Mouse (Mus musculus) cerebellum, adult 11-12 months (tissue): ENCODE data around the gene Tmem87b.

Experiments used
- DNase-seq: peaks from one replicate; pipeline ENCODE4 v3.0.0; 2022

Tmem87b gene

DNA sequence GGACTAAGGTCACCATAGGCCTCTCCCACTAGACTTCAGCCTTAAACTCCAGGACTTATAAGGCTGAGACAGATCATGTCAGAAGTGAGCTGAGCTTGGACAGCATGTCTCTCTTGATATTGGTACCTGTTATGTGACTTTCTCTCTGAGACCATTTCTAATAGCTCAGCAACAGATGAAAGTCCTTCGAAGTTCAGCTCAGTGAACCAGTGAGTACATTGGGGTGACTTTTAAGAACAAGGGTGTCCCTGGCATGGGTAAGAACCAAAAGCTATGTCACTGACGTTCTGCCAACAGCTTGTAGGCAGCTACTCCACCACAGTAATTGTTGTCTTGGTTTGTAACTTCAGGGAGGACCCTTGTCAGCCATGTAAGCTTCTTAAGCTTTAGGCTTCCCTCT, 2.7 kb downstream of the Tmem87b start:
- DNase-seq = no peak

DNA sequence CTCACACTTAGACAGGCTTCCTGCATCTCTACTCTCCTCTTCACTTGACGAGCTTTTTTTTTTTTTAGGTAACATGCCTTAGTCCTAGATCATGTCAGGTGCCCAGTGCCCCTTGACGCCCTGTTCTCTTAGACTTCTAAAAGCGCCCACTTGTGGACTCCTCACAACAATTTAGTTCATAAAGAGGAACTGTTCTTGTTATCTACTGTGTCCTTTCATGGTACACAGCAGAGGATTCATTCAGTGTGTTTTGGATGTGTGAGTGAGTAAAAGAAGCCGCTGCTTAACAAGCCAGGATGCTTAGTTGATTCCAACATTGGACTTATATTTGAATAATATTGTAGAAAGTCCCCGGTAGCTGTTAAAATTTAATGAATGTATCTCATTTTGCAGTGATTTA, 6.0 kb downstream of the Tmem87b start:
- no peak for DNase-seq

DNA sequence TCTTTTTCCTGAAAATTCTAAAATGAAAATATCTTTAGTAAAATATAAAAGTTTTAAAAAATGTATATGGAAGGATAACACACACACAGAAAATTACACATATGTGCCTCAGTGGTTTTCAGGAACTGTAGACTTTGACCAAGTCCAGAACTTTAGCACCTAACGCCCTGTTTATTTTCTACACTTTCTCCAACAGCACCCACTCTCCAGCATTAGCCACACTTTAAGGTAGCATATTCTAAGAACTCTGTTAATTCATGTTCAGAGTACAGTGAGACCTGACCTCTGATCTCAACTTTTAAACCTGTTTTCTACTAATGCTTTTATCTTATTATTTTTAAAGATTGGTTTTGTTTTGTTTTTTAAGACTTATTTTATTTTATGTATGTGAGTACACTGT, 9.9 kb downstream of the Tmem87b start:
- no peak for DNase-seq

DNA sequence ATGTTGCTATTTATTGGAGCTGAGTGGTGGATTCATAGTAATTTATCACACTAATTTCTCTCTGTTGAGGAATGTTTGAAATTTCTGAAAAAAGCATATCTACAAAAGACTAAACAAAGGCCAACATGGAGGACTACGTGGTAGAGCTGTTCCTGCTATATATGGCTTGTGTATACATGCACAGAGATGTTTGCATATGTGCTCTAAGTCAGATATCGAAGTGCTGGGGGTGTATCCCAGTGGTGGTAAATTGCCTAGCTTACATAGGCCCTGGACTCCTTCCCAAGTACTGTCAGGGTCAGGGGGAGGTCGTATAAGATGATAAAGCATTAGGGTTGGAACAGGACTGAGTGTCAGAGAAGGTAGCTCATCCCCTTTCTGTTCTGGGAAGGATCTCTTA, 14.7 kb downstream of the Tmem87b start:
- no peak for DNase-seq

DNA sequence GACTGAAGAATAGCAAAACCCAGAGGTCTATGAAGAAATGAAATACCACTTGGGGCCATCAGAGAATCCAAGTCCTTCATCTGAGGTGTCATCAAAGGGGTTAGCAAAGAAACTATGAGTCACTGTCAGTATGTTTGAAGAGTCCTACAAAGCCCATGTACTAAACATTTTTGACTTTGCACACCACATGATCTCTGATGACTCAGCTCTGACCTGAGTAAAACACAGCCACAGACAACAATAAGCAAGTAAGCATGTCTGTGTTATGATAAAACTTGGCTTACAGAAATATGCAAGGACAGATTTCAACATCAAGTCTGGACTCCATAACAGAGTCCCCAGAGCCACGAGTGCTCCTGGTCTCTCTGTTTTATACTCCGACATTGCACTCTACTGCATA, 15.1 kb downstream of the Tmem87b start:
- no peak for DNase-seq

DNA sequence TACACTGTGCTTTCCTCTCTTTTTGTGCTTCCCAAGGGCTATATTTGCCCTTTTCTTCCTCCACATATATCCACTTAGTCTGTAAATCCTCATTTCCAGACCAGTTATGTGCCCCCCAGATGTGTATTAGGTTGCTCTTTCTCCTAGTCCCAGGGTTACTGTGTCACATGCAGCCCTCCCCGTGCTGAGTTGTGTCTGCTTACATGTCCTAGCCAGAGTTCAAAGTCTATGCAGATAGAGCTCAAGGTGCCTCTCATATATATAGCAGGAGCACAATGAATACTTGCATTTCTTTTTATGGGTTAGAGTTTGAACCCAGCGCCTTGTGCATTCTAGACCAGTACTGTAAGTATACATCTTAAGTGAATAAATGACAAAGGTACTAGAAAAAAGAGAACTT, 15.5 kb downstream of the Tmem87b start:
- no peak for DNase-seq

DNA sequence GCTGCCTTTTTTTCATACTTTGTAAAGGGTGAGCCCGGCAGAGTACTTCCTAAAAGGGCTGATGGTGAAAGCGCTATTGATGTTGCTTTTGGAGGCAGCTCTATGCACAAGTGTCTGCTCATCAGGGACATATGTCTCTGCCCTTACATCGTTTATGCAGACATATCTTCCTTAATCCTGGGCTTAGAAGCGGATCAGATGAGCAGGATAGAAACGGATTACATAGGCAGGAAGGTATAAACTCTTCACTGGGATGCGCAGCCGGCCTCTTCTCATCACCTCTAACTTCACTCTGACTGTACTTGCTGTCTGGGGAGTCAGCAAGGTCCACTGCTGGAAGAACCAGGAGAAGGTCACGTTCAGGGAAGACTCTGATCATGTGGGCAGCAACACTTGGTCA, 19.6 kb downstream of the Tmem87b start:
- no peak for DNase-seq

DNA sequence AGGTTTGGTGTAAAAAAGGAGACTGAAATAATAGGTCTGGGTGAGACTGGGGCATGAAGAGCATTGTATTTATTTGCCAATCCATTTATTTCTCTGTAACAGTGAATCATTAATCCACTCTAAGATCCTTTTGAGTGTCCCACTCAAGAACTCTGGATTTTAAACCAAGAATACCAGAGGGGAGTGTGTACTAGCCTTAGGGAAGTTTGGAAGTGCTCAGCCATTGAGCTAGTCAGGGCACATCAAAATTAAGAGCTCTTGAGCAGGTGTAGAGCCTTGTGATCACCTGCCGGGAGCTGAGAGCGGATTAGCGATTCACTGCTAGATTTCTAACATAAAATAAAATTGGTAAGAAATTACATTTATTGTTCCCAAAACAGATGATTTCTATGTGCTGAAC, 20.7 kb downstream of the Tmem87b start:
- DNase-seq = no peak

DNA sequence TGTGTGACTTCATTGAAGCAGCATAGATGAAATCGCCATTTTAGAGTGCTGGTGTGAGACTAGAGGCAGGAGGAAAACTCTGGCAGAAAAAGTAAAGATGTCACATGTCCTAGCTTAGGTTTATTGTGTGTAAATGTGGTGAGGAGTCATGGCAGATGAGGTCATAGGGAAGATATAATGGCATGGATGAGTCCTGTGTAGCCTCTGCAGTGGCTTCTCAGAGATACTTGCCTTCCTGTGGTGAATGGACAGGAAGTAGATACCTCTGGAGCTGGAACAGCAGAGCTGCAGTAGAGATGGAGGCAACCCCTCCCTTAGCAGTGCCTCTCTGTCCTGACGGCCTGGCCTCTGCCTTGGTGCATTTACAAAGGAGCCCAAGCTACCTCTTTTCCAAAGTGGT, 21.6 kb downstream of the Tmem87b start:
- DNase-seq = no peak

DNA sequence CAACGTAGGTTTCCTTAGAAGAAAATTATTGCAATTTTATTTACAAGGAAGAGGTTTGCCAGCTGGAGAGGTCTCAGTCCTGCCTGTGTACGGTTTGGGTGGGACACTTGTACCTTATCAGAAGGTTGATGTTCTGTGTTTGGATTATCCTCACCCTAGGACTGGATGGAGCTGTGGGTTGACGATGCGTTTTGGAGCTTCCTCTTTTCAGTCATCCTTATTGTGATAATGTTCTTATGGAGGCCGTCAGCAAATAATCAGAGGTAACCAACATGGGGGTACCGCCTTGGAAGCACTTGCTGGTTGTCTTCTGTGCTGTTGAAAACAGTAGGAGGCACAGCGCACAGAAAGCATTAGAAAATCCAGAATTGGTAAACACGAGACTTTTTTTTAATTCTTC, 24.5 kb downstream of the Tmem87b start:
- DNase-seq = no peak

DNA sequence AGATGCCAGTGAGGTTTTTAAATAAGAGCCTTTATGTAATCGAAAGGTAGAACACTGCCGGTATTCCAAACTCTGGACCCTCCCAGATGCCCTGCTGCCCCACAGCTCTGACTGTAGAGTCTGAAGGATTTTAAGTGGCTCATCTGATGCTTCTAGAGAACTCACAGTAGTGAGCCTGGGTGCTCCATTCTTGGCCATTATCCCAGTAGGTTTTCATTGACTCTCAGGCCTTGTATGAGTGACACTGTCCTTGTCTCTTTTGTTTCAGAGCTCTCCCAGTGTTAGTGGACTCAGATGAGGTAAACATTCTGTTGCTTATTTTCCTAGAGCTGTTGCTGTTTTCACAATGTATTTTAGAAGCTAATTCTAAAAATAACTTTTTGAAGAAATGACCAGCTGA, 32.1 kb downstream of the Tmem87b start:
- no peak for DNase-seq

DNA sequence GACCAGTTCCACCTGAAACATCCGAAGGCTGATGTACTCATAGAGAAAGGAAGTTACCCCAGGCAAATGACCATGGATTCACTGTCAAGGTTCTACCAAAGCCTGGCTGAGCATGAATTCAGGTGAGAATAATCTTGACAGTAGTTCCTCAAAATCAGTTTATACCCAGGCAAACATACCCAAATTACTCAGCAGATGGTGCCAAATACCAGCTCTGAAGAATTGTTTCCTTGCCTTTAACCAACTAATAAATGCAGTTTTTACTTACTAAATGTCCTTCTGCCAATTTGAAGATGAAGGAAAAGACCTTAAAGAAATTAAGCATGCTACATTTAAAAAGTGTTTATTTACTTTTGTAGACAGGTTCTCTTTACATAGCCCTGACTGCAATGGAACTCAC, 38.8 kb downstream of the Tmem87b start:
- DNase-seq = no peak

DNA sequence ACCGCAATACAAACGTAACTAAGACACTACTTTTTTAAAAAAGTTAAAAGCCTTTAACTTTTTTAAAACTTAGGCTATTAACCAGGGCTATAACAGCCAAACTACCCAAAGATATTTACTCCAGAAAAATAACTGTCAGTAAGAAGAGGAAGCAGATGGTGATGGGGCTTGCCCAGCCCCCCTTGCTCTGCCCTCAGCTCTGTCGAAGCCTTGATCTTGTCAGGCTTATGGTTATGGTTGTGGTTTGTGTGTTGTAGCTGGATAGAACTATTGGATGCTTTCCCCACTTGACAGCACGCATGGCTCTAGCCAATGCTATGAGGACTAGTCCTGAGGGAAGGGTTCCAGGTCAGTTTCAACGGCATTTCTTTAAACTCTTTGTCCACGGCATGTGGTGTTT, 41.0 kb downstream of the Tmem87b start:
- DNase-seq = no peak

DNA sequence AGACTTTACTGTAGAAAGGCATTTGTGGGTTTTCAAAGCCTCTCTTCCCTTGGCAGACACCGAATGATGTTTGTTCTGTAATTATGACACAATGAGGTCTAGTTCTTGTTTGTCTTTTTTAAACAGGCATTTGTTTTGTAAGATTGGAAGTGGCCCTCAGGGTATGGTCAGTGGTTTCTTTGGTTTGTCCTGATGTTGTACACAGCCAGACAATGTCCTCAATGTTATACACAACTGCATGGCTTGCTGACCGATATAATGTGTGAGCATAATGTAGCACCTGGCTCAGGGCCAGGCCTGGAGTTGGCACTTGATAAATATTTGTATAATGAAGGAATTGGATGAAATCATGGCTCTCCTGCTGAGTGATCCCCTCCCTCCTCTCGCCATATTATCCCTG, 41.9 kb downstream of the Tmem87b start:
- no peak for DNase-seq

DNA sequence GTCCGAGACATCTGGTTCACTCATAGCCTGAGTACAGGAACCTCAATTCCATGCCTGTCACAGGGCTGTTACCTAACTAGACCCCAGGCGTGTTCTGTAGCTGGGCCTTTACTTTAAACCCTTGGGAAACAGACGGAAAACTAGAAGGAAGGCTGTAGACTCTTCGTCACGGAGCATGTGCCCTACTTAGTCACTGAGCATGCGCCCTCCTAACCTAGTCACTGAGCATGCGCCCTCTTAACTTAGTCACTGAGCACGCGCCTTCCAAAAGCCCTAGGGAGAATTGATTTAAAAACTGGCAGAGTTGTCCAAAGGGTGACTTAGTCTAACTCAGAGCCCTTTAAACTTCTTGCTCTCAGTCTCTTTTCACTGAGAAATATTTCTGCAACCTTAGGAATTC, 44.7 kb downstream of the Tmem87b start, which contains the start of gene Fbln7:
Gene Fbln7, plus strand, starts transcription at position 346 of the 400 bp plus-strand sequence.
- no peak for DNase-seq

DNA sequence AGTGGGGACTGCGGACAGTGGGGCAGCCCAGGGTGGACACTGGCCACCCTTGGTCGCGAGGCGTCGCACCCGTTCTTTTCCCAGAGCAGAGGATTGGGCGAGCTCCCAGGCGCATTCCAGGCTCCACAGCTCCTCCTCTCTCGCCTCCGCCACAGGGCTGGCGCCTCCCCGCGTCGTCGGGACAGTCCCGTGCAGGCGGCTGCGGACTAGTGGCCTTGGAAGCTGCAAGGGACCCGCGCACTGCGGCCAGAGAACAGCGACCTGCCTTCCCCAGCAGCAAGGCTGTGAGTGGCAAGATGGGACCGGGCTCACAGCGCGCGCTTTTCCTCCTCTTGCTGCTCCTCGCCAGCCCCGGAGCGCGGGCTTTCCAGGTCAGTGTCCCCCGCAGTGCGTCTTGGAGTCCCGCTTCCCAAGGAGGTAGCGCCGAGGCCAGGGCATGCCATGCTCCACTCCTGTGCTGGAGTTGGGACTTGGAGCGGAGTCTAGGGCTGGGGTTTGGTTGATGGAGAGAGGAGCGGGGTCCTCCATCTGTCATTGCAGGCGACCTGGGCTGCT, 45.9 kb downstream of the Tmem87b start:
- DNase-seq = peak; percentile 16

DNA sequence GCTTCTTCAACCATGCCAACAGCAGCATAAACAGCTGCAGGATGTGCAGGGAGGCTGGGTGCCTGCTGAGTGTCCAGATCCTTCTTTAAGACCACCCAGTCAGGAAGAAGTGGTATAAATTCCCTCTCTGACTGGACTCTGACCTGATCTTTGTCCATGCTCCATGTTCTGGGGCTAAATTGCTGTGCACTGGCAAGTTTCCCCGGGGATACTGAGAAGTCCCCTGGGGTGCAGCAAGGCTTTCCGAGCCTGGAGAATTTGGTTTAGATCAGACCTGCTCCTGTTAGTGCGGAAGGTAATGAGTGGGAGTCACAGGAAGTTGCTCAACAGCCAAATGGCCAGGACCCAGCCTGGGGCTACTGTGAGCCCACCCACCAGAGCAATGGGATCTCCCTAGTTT, 47.1 kb downstream of the Tmem87b start:
- DNase-seq = no peak

DNA sequence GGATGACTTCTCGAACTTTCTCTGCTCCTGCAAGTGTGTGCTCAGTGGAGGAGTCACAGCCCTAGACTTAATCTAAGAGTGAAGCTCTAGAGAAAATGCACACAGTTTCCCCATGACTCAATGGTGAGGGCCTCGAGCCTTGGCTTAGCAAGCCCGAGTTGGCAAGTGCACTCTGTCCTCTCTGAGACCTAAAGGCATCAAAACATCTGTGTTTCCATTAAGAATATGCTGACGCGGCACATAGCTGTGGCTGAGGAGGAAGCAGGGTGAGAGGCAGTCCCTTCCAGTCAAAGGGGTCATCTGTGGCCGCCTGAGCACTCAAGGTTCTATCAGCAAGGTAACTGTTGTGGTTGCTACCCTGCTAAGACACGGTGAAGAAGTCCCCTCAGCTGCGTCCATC, 53.7 kb downstream of the Tmem87b start:
- no peak for DNase-seq

DNA sequence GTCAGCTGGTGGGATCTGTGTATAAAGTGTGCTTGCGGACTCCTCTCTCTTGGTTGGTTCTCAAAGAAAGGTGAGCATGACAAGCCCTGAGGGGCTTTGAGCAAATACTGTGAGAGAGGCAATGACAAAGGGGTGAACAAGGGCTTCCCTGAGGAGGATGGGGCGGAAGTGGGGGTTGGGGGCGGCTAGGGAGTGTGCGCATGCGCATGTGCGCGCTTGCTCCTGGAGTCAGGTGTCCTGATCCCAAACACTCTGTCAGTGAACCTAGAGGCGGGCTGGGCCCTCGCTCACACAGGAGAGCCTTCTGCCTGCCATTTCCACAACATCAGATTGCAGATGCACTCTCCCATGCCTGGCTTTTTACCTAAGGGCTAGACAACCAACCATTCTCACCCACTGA, 54.3 kb downstream of the Tmem87b start:
- no peak for DNase-seq

DNA sequence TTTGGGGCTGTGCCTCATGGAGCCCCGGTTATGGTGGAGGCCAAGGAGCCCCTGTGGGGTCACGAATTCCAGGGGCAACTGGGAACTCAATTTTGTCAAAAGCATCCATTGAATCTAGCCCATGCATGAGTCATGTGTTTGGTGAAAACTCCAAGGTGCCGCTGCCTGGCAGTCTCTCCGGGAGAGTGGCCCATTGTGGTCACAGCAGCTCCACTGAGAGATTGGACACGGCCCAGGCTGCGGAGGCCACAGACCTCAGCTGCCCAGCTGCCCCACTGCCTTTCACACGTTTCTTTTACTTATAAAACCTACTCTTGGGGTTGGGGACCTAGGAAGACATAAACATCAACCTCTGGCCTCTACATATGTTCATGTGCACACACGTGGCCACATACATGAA, 57.6 kb downstream of the Tmem87b start:
- DNase-seq = no peak

DNA sequence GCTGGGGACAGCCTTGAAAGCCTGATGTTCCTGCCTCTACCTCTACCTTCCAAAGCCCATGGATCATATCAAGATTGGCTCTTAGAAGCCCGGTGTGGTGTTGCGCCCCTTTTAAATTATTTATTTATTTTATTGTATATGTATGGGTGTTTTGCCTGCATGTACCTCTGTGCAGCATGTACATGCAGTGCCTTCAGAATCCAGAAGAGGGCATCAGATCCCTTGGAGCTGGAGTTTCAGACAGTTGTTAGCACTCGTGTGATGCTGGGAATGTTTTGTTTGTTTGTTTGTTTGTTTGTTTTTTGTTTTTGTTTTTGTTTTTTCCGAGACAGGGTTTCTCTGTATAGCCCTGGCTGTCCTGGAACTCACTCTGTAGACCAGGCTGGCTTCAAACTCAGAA, 63.3 kb downstream of the Tmem87b start:
- DNase-seq = no peak

DNA sequence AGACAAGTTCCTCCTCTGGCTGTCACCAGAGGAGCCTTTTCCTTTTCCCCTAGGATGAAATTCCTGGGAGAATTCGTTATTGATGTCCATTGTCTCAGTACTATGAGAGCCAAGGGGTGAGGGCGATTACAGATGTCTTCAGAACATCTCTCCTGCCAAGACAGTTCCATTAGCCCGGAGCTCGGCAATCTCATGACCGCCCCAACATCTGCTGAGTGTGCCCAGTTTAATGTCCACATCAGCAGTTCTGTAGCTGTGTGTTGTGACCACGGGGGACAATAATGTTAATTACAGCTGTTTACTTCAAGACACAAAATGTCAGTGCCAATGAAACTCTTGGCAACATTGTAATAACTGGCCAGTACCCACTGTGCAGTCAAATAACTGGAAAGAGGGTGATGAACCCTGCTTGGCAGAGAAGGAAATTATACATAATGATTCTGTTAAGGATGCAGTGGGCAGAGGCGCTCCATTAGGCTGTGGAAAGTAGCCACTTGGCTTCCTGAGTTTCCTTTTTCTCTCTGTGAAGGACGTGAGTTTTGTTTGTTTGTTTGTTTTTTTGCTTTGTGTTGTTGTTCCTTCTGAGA, 67.4 kb downstream of the Tmem87b start:
- no peak for DNase-seq

DNA sequence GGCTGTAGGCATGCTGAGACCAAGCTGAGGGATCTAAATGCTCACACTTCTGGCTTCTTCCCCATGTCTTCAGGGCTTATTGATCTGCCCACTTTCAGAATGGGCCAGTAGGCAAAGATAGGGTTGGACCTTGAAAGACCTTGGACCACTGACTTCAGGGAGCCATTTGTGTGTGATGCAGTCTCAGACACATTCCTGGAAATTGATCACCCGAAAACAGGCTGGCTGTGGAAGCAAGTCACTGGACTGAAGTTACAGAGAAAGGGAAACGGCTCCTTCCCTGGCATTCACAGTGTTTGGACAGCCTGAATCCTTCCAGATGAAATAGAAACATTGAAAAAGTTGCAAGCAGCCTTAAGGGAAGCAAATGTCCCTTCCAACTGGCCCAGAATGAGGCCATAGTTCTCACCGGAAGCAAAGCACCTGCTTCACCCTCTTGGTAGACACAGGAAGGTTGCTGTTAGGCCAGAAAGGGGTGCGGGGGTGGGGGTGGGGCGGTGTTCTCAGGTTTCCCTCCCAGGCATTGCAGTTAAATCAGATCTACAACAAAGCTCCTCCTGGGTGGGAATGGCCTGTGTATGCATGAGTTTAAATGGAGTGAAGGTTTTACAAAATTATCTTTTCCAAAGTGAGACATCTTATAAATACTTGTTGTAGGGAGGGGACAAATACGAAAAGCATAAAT, 70.1 kb downstream of the Tmem87b start:
- no peak for DNase-seq

DNA sequence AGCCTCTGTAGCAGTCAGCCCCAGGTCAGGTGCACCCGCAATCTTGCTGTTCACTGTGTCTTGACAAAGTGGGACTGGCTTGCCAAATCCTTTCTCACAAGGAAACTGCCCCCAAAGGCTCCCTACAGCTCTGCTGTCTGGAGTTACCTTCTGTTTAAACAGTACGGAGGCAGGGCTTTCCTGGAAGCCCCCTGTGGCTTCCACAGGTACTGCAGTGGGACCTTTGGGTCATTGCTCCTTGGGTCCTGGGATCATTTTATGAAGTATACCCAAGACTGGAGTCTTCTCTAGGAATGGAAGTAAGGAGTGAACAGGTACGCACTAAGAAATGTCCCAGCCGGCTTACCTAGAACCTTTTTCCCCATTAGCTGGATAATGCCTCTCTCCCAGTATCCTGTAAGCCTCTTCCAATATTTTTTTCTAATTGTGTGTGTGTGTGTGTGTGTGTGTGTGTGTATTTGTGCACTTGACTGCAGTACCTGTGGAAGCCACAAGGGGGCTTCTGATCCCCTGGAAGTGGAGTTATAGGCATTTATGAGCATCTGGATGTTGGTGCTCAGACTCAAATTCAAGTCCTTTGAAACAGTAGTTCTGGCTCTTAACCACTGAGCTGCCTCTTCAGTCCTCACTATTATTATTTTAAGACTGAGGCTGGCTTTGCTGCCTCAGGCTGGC, 72.9 kb downstream of the Tmem87b start:
- DNase-seq = no peak
